12 mouse cellular contexts compared by ENCODE assay signal in genomic region chr11:75292281-75292680, GRCm38 (mm10). TPM values are rescaled to one million over a fixed set of nuclear protein-coding genes. Genes with fewer than 3 reads are reported as not detected.
DNase-seq lines count a peak whose midpoint lies in the region; ATAC-seq and TF ChIP-seq lines count a peak whose summit lies in the region.
"Had no signal": no experiment of that assay in that cellular context is flagged by ENCODE, and none has a peak within 500 bp of the region (broad histone marks: within the 10 kb centered on the region; RNA-seq: fewer than 3 reads in every experiment).

No protein-coding gene starts in this region.

- H3K4me2 ChIP-seq in heart, embryonic 13.5 days = 0 out of 2 replicates have a peak overlapping the region, but pooled peaks have one; percentile 55
- no peak overlapping the region for H3K4me2 ChIP-seq in midbrain, embryonic 11.5 days
- H3K4me2 ChIP-seq in intestine, embryonic 15.5 days (replicated peaks) = no peak overlapping the region

- peaks cover 94% of the 10 kb centered on the region for H3K4me1 ChIP-seq in heart, embryonic 13.5 days
- peaks cover 50% of the 10 kb centered on the region for H3K4me1 ChIP-seq in E14TG2a.4 (replicated peaks; ENCODE audit: low read depth, low read length)
- peaks cover 20% of the 10 kb centered on the region for H3K4me1 ChIP-seq in midbrain, embryonic 11.5 days (ENCODE audit: control insufficient read depth, insufficient read depth, low read length)
- H3K4me1 ChIP-seq in intestine, embryonic 15.5 days (replicated peaks) = peaks cover 14% of the 10 kb centered on the region

- H3K36me3 ChIP-seq in heart, embryonic 13.5 days = no peaks in the 10 kb centered on the region
- H3K36me3 ChIP-seq in E14TG2a.4 (ENCODE audit: insufficient read depth, low read length) = no peaks in the 10 kb centered on the region
- no peaks in the 10 kb centered on the region for H3K36me3 ChIP-seq in midbrain, embryonic 11.5 days (ENCODE audit: control insufficient read depth, insufficient read depth, low read length)
- no peaks in the 10 kb centered on the region for H3K36me3 ChIP-seq in intestine, embryonic 15.5 days
- H3K36me3 ChIP-seq: kidney, embryonic 15.5 days had no signal

- whole genome bisulfite sequencing in heart, embryonic 13.5 days = 82% methylated on average over 7 of the region's 7 CpGs
- 81% methylated on average over 7 of the region's 7 CpGs for WGBS in midbrain, embryonic 11.5 days
- WGBS in intestine, embryonic 15.5 days = 93% methylated on average over 7 of the region's 7 CpGs

- no peak overlapping the region for H3K27ac ChIP-seq in heart, embryonic 13.5 days (replicated peaks)
- no peak overlapping the region for H3K27ac ChIP-seq in midbrain, embryonic 11.5 days (ENCODE audit: low read depth, low read length)
- H3K27ac ChIP-seq in intestine, embryonic 15.5 days = no peak overlapping the region
- H3K27ac ChIP-seq: kidney, embryonic 15.5 days had no signal

- no peak for TF ChIP-seq CTCF in E14TG2a.4 (conservative IDR thresholded peaks at IDR 0.05; ENCODE audit: low read length)

- no peak for DNase-seq in heart, adult 9 months (ENCODE audit: low spot score in 2 of 2)
- DNase-seq in ES-CJ7 (ENCODE audit: low read depth, low spot score) = peak; percentile 42
- no peak for DNase-seq in midbrain, embryonic 11.5 days (ENCODE audit: low spot score, missing footprints)
- DNase-seq in cerebellum, adult 9-10 months = no peak
- DNase-seq in c-Kit-positive CD71-positive TER-119-positive erythroid progenitor cells, embryonic 14.5 days (ENCODE audit: low spot score) = no peak
- DNase-seq: gastrocnemius, postnatal 36 days; lung, postnatal 14 days; thymus, postnatal 36 days had no signal

- ATAC-seq in heart, embryonic 13.5 days (ENCODE audit: extremely low read depth, insufficient number of reproducible peaks, low FRiP score, low TSS enrichment) = no peak
- no peak for ATAC-seq in midbrain, embryonic 11.5 days (ENCODE audit: low FRiP score)
- ATAC-seq in intestine, embryonic 15.5 days = no peak

- peaks cover 30% of the 10 kb centered on the region for H3K27me3 ChIP-seq in heart, embryonic 13.5 days (replicated peaks)
- H3K27me3 ChIP-seq in E14TG2a.4 (ENCODE audit: insufficient read depth, low read length) = peaks cover 56% of the 10 kb centered on the region
- 0 out of 2 replicates have a peak, but pooled peaks cover 2% of the 10 kb centered on the region for H3K27me3 ChIP-seq in midbrain, embryonic 11.5 days (ENCODE audit: control insufficient read depth, insufficient read depth, low read length)
- peaks cover 7% of the 10 kb centered on the region; the same call in 1 of the 2 replicates for H3K27me3 ChIP-seq in intestine, embryonic 15.5 days (replicated peaks)

- no peak overlapping the region for H3K4me3 ChIP-seq in heart, embryonic 13.5 days
- H3K4me3 ChIP-seq in E14TG2a.4 (replicated peaks; ENCODE audit: low read length) = peak overlapping the region; percentile 48
- no peak overlapping the region for H3K4me3 ChIP-seq in midbrain, embryonic 11.5 days (ENCODE audit: low read depth, low read length)
- no peak overlapping the region for H3K4me3 ChIP-seq in intestine, embryonic 15.5 days (replicated peaks)
- H3K4me3 ChIP-seq: kidney, embryonic 15.5 days had no signal

- H3K9me3 ChIP-seq in heart, embryonic 13.5 days = no peaks in the 10 kb centered on the region
- H3K9me3 ChIP-seq in E14TG2a.4 (ENCODE audit: low read length) = no peaks in the 10 kb centered on the region
- no peaks in the 10 kb centered on the region for H3K9me3 ChIP-seq in midbrain, embryonic 11.5 days (ENCODE audit: control insufficient read depth, low read length)
- H3K9me3 ChIP-seq in intestine, embryonic 15.5 days = no peaks in the 10 kb centered on the region
- H3K9me3 ChIP-seq: kidney, embryonic 15.5 days had no signal

- H3K9ac ChIP-seq in heart, embryonic 13.5 days = peak overlapping the region; percentile 8; the same call in 1 of the 2 replicates
- H3K9ac ChIP-seq in midbrain, embryonic 11.5 days (ENCODE audit: low read length) = peak overlapping the region; percentile 34; the same call in 1 of the 2 replicates
- no peak overlapping the region for H3K9ac ChIP-seq in intestine, embryonic 15.5 days
- H3K9ac ChIP-seq: kidney, embryonic 15.5 days had no signal

RNA-seq across cellular contexts. Expression of gene Rpa1, which starts 55.8 kb away (rescaled TPM):
- polyA plus RNA-seq in heart, embryonic 13.5 days (2015; fragmentation: Nextera tagmentation; extraction: Ambion mirVana) = 85.8 and 88.4 TPM in 2 replicates
- polyA plus RNA-seq in midbrain, embryonic 11.5 days (2014; fragmentation: Nextera tagmentation; extraction: Ambion mirVana) = 124 and 126 TPM in 2 replicates
- polyA plus RNA-seq in intestine, embryonic 15.5 days (2015; fragmentation: Nextera tagmentation; extraction: Ambion mirVana) = 86.2 and 100 TPM in 2 replicates

RNA-seq across cellular contexts. Expression of gene Smyd4, which starts 56.0 kb away (rescaled TPM):
- polyA plus RNA-seq in heart, embryonic 13.5 days (2015; fragmentation: Nextera tagmentation; extraction: Ambion mirVana) = 12.9 and 13.1 TPM in 2 replicates
- 11.6 and 13.1 TPM in 2 replicates for polyA plus RNA-seq in midbrain, embryonic 11.5 days (2014; fragmentation: Nextera tagmentation; extraction: Ambion mirVana)
- polyA plus RNA-seq in intestine, embryonic 15.5 days (2015; fragmentation: Nextera tagmentation; extraction: Ambion mirVana) = 9.2 and 9.3 TPM in 2 replicates
